Mouse (Mus musculus) hindbrain, embryonic 16.5 days (tissue): ENCODE data around the gene Trarg1. TPM values are rescaled to one million over a fixed set of nuclear protein-coding genes. Genes with fewer than 3 reads are reported as not detected.
A peak's percentile ranks its signal among the peaks of the same experiment; 100 is the strongest.

ENCODE experiments used
- ATAC-seq: fragments of 200-750 bp; cut with Nextera tagmentation; 2 replicates; pipeline ENCODE4 v1.8.0; 2017; ENCODE audit warnings: moderate TSS enrichment, moderate library complexity
- H3K27ac ChIP-seq: fragments of 300-500 bp; sonication (generic); 2 replicates; pipeline ENCODE4 v1.5.1; 2014; ENCODE audit warnings: low read depth, mild to moderate bottlenecking, control low read depth, low read length, moderate library complexity
- H3K27me3 ChIP-seq: fragments of 300-500 bp; sonication (generic); replicated peaks from 2 replicates; pipeline ENCODE4 v1.6.1; 2014; ENCODE audit warnings: low read length; ENCODE audit not compliant: control insufficient read depth, insufficient read depth
- H3K36me3 ChIP-seq: fragments of 300-500 bp; sonication (generic); 2 replicates; pipeline ENCODE4 v1.6.1; 2014; ENCODE audit warnings: mild to moderate bottlenecking, low read length, moderate library complexity, mixed read lengths; ENCODE audit not compliant: control insufficient read depth, insufficient read depth
- H3K4me1 ChIP-seq: fragments of 300-500 bp; sonication (generic); 2 replicates; pipeline ENCODE4 v1.6.1; 2014; ENCODE audit warnings: low read depth, low read length; ENCODE audit not compliant: control insufficient read depth, insufficient read depth
- H3K4me2 ChIP-seq: fragments of 300-500 bp; sonication (generic); 2 replicates; pipeline ENCODE4 v1.6.1; 2014; ENCODE audit warnings: mild to moderate bottlenecking, low read length, control low read depth, moderate library complexity
- H3K4me3 ChIP-seq: fragments of 300-500 bp; sonication (generic); 2 replicates; pipeline ENCODE4 v1.5.1; 2014; ENCODE audit warnings: mild to moderate bottlenecking, low read length, control low read depth, moderate library complexity
- H3K9ac ChIP-seq: fragments of 300-500 bp; sonication (generic); 2 replicates; pipeline ENCODE4 v1.6.1; 2014; ENCODE audit warnings: low read depth, mild to moderate bottlenecking, control low read depth, low read length, moderate library complexity
- H3K9me3 ChIP-seq: fragments of 300-500 bp; sonication (generic); 2 replicates; pipeline ENCODE4 v1.6.1; 2014; ENCODE audit warnings: mild to moderate bottlenecking, low read length, moderate library complexity; ENCODE audit not compliant: control insufficient read depth
- WGBS: fragments of 180-500 bp; shearing (Covaris S2); extraction: QIAGEN DNeasy Blood & Tissue Kit; methylation state at CpG from one replicate; pipeline ENCODE4 v1.1.7; 2014; 5-methylcytosine and 5-hydroxymethylcytosine counted together
- polyA plus RNA-seq: library from polyadenylated mRNA; unstranded; fragments of >200 nt; fragmentation: Nextera tagmentation; extraction: Ambion mirVana; gene quantifications from 2 replicates; pipeline ENCODE4 v1.2.1, GENCODE M21; 2015

Gene Trarg1
- polyA plus RNA-seq, 1 experiment from 2014 or later: 1.6 TPM

- peak overlapping the region; percentile 52; the same call in 1 of the 2 replicates for H3K27ac ChIP-seq
- H3K9me3 ChIP-seq: no peaks in the 10 kb centered on the region
- H3K4me1 ChIP-seq: peaks cover 35% of the 10 kb centered on the region
- H3K36me3 ChIP-seq: no peaks in the 10 kb centered on the region
- WGBS: 9% methylated on average over 9 of the region's 9 CpGs
- H3K4me2 ChIP-seq: peak overlapping the region; percentile 50
- no peak overlapping the region; the same call in 1 of the 2 replicates for H3K4me3 ChIP-seq
- no peak overlapping the region; the same call in 1 of the 2 replicates for H3K9ac ChIP-seq
- peak; percentile 52; the same call in 1 of the 2 replicates for ATAC-seq
- no peaks in the 10 kb centered on the region; the same call in 1 of the 2 replicates for H3K27me3 ChIP-seq
Observed at GRCm38 (mm10) chr11:76647500-76647899, 32.1 kb upstream of the Trarg1 start.

- Histone ChIP-seq H3K4me3 (no peak overlapping the region), H3K36me3 (no peaks in the 10 kb centered on the region), H3K27me3 (no peaks in the 10 kb centered on the region), H3K27ac (no peak overlapping the region), H3K4me2 (no peak overlapping the region), H3K9me3 (no peaks in the 10 kb centered on the region), H3K4me1 (peaks cover 16% of the 10 kb centered on the region), H3K9ac (no peak overlapping the region)
- ATAC-seq: no peak
- whole genome bisulfite sequencing: 53% methylated on average over 13 of the region's 14 CpGs
Observed at GRCm38 (mm10) chr11:76650862-76651560, 28.6 kb upstream of the Trarg1 start.

GRCm38 (mm10) chr11:76652838-76653334, 26.7 kb upstream of the Trarg1 start:
- H3K4me2 ChIP-seq: no peak overlapping the region
- no peaks in the 10 kb centered on the region for H3K36me3 ChIP-seq
- no peak overlapping the region for H3K27ac ChIP-seq
- H3K4me1 ChIP-seq: no peaks in the 10 kb centered on the region; the same call in 1 of the 2 replicates
- H3K27me3 ChIP-seq: no peaks in the 10 kb centered on the region
- H3K9ac ChIP-seq: no peak overlapping the region
- peak; percentile 31; the same call in 1 of the 2 replicates for ATAC-seq
- WGBS: 25% methylated on average over 3 of the region's 3 CpGs
- H3K9me3 ChIP-seq: no peaks in the 10 kb centered on the region
- no peak overlapping the region for H3K4me3 ChIP-seq

- WGBS: 11% methylated on average over 10 of the region's 10 CpGs
- ATAC-seq: no peak
- H3K4me1 ChIP-seq: no peaks in the 10 kb centered on the region; the same call in 1 of the 2 replicates
- no peaks in the 10 kb centered on the region for H3K27me3 ChIP-seq
- no peaks in the 10 kb centered on the region for H3K36me3 ChIP-seq
- H3K9ac ChIP-seq: no peak overlapping the region
- H3K4me2 ChIP-seq: peak overlapping the region; percentile 44
- H3K27ac ChIP-seq: no peak overlapping the region
- H3K4me3 ChIP-seq: no peak overlapping the region
- H3K9me3 ChIP-seq: no peaks in the 10 kb centered on the region
Observed at GRCm38 (mm10) chr11:76655106-76655505, 24.5 kb upstream of the Trarg1 start.

- H3K4me2 ChIP-seq: no peak overlapping the region
- H3K9ac ChIP-seq: no peak overlapping the region
- no peaks in the 10 kb centered on the region; the same call in 1 of the 2 replicates for H3K4me1 ChIP-seq
- 39% methylated on average over 4 of the region's 4 CpGs for WGBS
- no peak overlapping the region for H3K27ac ChIP-seq
- no peak overlapping the region for H3K4me3 ChIP-seq
- H3K27me3 ChIP-seq: no peaks in the 10 kb centered on the region
- H3K36me3 ChIP-seq: no peaks in the 10 kb centered on the region
- no peak for ATAC-seq
- no peaks in the 10 kb centered on the region for H3K9me3 ChIP-seq
Observed at GRCm38 (mm10) chr11:76657450-76657970, 22.1 kb upstream of the Trarg1 start.

GRCm38 (mm10) chr11:76659138-76659930, 20.3 kb upstream of the Trarg1 start:
- H3K4me3 ChIP-seq: no peak overlapping the region
- H3K4me2 ChIP-seq: no peak overlapping the region
- no peaks in the 10 kb centered on the region; the same call in 1 of the 2 replicates for H3K4me1 ChIP-seq
- no peak overlapping the region for H3K27ac ChIP-seq
- no peak for ATAC-seq
- WGBS: 67% methylated on average over 14 of the region's 14 CpGs
- peaks cover under 1% of the 10 kb centered on the region for H3K27me3 ChIP-seq
- no peaks in the 10 kb centered on the region for H3K36me3 ChIP-seq
- H3K9me3 ChIP-seq: no peaks in the 10 kb centered on the region
- H3K9ac ChIP-seq: no peak overlapping the region

- Histone ChIP-seq H3K36me3 (no peaks in the 10 kb centered on the region), H3K9me3 (no peaks in the 10 kb centered on the region), H3K27me3 (peaks cover 6% of the 10 kb centered on the region), H3K4me2 (no peak overlapping the region), H3K4me1 (peaks cover 7% of the 10 kb centered on the region; the same call in 1 of the 2 replicates), H3K9ac (no peak overlapping the region), H3K27ac (no peak overlapping the region), H3K4me3 (no peak overlapping the region)
- no peak for ATAC-seq
- 78% methylated on average over 7 of the region's 7 CpGs for WGBS
Observed at GRCm38 (mm10) chr11:76661790-76662468, 17.7 kb upstream of the Trarg1 start.

- ATAC-seq: peak; percentile 63; the same call in 1 of the 2 replicates
- no peaks in the 10 kb centered on the region for H3K9me3 ChIP-seq
- H3K27ac ChIP-seq: no peak overlapping the region
- H3K4me1 ChIP-seq: peaks cover 8% of the 10 kb centered on the region; the same call in 1 of the 2 replicates
- peaks cover 8% of the 10 kb centered on the region for H3K27me3 ChIP-seq
- H3K4me2 ChIP-seq: peak overlapping the region; percentile 71
- H3K4me3 ChIP-seq: peak overlapping the region; percentile 41
- H3K9ac ChIP-seq: peak overlapping the region; percentile 64
- no peaks in the 10 kb centered on the region for H3K36me3 ChIP-seq
- 8% methylated on average over 35 of the region's 35 CpGs for WGBS
Observed at GRCm38 (mm10) chr11:76666002-76666649, 13.5 kb upstream of the Trarg1 start.
